Comparison of ENCODE assay signal across 27 mouse cellular contexts in genomic region chr4:145022815-145023214, GRCm38 (mm10).
A peak's percentile ranks its signal among the peaks of the same experiment; 100 is the strongest.
DNase-seq lines count a peak whose midpoint lies in the region; TF ChIP-seq lines count a peak whose summit lies in the region.
"Had no signal": no experiment of that assay in that cellular context is flagged by ENCODE, and none has a peak within 500 bp of the region (broad histone marks: within the 10 kb centered on the region; RNA-seq: fewer than 3 reads in every experiment).

No protein-coding gene starts in this region.

- no peak for TF ChIP-seq CTCF in layer of hippocampus, adult 2 months (conservative IDR thresholded peaks at IDR 0.05)

- H3K4me3 ChIP-seq in layer of hippocampus, adult 2 months = no peak overlapping the region
- H3K4me3 ChIP-seq: embryonic facial prominence, embryonic 12.5 days; forebrain, embryonic 15.5 days; heart, embryonic 13.5 days; hindbrain, embryonic 10.5 days; hindbrain, embryonic 15.5 days; liver, embryonic 15.5 days; megakaryocyte, embryonic 14.5 days; midbrain, embryonic 12.5 days; myocyte; neural tube, embryonic 12.5 days had no signal

- peak overlapping the region; percentile 80; the same call in 1 of the 2 replicates for H3K27ac ChIP-seq in layer of hippocampus, adult 2 months
- H3K27ac ChIP-seq: embryonic facial prominence, embryonic 12.5 days; forebrain, embryonic 15.5 days; heart, embryonic 13.5 days; hindbrain, embryonic 10.5 days; hindbrain, embryonic 15.5 days; liver, embryonic 15.5 days; midbrain, embryonic 12.5 days; neural tube, embryonic 12.5 days had no signal

- peak; percentile 26 for DNase-seq in kidney, adult 18-20 months
- no peak for DNase-seq in kidney, postnatal 4 days
- DNase-seq in layer of hippocampus, adult 2 months (ENCODE audit: low spot score in 2 of 2) = no peak
- no peak for DNase-seq in layer of hippocampus, adult 9-11 months
- peak; percentile 70 for DNase-seq in thymus, postnatal 0 days (ENCODE audit: low spot score)
- DNase-seq in thymus, postnatal 4 days = peak; percentile 73
- no peak for DNase-seq in left cerebral cortex, adult 9 months (ENCODE audit: low spot score in 2 of 2)
- DNase-seq: adrenal gland, postnatal 14 days; cerebellum, adult 11 months; cerebellum, adult 9-10 months; cerebellum, postnatal 36 days; embryo, embryonic 11 days; heart, postnatal 14 days; kidney, postnatal 14 days; lung, embryonic 14.5 days; lung, postnatal 36 days; right cerebral cortex, adult 18-20 months had no signal

Comparison
In these comparisons a context has a peak if more than half of its experiments do, and no peak if none do; other contexts are left out.
1. DNase-seq: peak in kidney, adult 18-20 months (single experiment), thymus, postnatal 0 days (single experiment) and thymus, postnatal 4 days (single experiment); none in kidney, postnatal 4 days (0 of 2), layer of hippocampus, adult 2 months (0 of 2), layer of hippocampus, adult 9-11 months (single experiment) and left cerebral cortex, adult 9 months (0 of 2).